Mouse (Mus musculus): ENCODE measurements at regions not wholly inside any gene's neighbourhood (a gene's known extent, or its start where the extent isn't known, plus 50 kb on each side); places are given as distances from the start of the nearest gene placed in this dataset.

- TF ChIP-seq CHD2 (IDR thresholded peaks at IDR 0.05; ENCODE audit: low read depth, low read length): no peak
- no peak for TF ChIP-seq MAFK (IDR thresholded peaks at IDR 0.05; ENCODE audit: insufficient read depth, low read depth, low read length)
- TF ChIP-seq ZNF384 (IDR thresholded peaks at IDR 0.05; ENCODE audit: low read depth, low read length): no peak
- Histone ChIP-seq H3K36me3 (ENCODE audit: control insufficient read depth, insufficient read depth, low read length, poor library complexity, severe bottlenecking) (no peaks in the 10 kb centered on the region), H3K27ac (ENCODE audit: insufficient read depth, low read depth, low read length, poor library complexity, severe bottlenecking) (no peak overlapping the region), H3K9me3 (ENCODE audit: control insufficient read depth, insufficient read depth, low read depth, low read length) (no peaks in the 10 kb centered on the region), H3K4me1 (ENCODE audit: control insufficient read depth in 2 of 2, insufficient read depth in 2 of 2, low read length in 2 of 2, poor library complexity in 1 of 2) (no peaks in the 10 kb centered on the region), H3K9ac (ENCODE audit: insufficient read depth, low read depth, low read length, poor library complexity, severe bottlenecking) (no peak overlapping the region), H3K4me3 (ENCODE audit: insufficient read depth in 1 of 2, low read depth in 1 of 2, low read length in 2 of 2, poor library complexity in 1 of 2, severe bottlenecking in 1 of 2) (no peak overlapping the region)
- DNase-seq (ENCODE audit: low read depth, low spot score): no peak
- in situ Hi-C loops (cut with MboI; ENCODE audit: low sequenced_read_pairs in 2 of 2, unreplicated experiment in 2 of 2): loop anchor here in 1 of 2 experiments (25.0 kb wide), 1 partner anchor 1131 kb away; no protein-coding TSS in a partner anchor
Measured at GRCm38 (mm10) chr10:91881521-91882228, 700.6 kb upstream of the Tmpo start.

GRCm38 (mm10) chr10:91875450-91875849 lies 694.3 kb upstream of the Tmpo start:
- Histone ChIP-seq H3K9ac (ENCODE audit: insufficient read depth, low read depth, low read length, poor library complexity, severe bottlenecking) (no peak overlapping the region), H3K4me1 (ENCODE audit: control insufficient read depth in 2 of 2, insufficient read depth in 2 of 2, low read length in 2 of 2, poor library complexity in 1 of 2) (no peaks in the 10 kb centered on the region), H3K4me3 (ENCODE audit: insufficient read depth in 1 of 2, low read depth in 1 of 2, low read length in 2 of 2, poor library complexity in 1 of 2, severe bottlenecking in 1 of 2) (no peak overlapping the region), H3K9me3 (ENCODE audit: control insufficient read depth, insufficient read depth, low read depth, low read length) (no peaks in the 10 kb centered on the region), H3K36me3 (ENCODE audit: control insufficient read depth, insufficient read depth, low read length, poor library complexity, severe bottlenecking) (no peaks in the 10 kb centered on the region), H3K27ac (ENCODE audit: insufficient read depth, low read depth, low read length, poor library complexity, severe bottlenecking) (no peak overlapping the region)
- in situ Hi-C loops (cut with MboI; ENCODE audit: low sequenced_read_pairs in 2 of 2, unreplicated experiment in 2 of 2): loop anchor here in 1 of 2 experiments (25.0 kb wide), 1 partner anchor 1137 kb away; no protein-coding TSS in a partner anchor
- no peak for TF ChIP-seq HCFC1 (IDR thresholded peaks at IDR 0.05; ENCODE audit: borderline replicate concordance, insufficient read depth, low read length)
- no peak for TF ChIP-seq CHD2 (IDR thresholded peaks at IDR 0.05; ENCODE audit: low read depth, low read length)
- no peak for TF ChIP-seq MAFK (IDR thresholded peaks at IDR 0.05; ENCODE audit: insufficient read depth, low read depth, low read length)
- TF ChIP-seq ZC3H11A (IDR thresholded peaks at IDR 0.05; ENCODE audit: borderline replicate concordance, low read depth, low read length): no peak
- no peak for TF ChIP-seq ZNF384 (IDR thresholded peaks at IDR 0.05; ENCODE audit: low read depth, low read length)
- DNase-seq (ENCODE audit: low read depth, low spot score): no peak

- DNase-seq (ENCODE audit: low read depth, low spot score): no peak
- no peak for TF ChIP-seq ZNF384 (IDR thresholded peaks at IDR 0.05; ENCODE audit: low read depth, low read length)
- TF ChIP-seq ZC3H11A (IDR thresholded peaks at IDR 0.05; ENCODE audit: borderline replicate concordance, low read depth, low read length): no peak
- no peak for TF ChIP-seq MAFK (IDR thresholded peaks at IDR 0.05; ENCODE audit: insufficient read depth, low read depth, low read length)
- no peak for TF ChIP-seq HCFC1 (IDR thresholded peaks at IDR 0.05; ENCODE audit: borderline replicate concordance, insufficient read depth, low read length)
- TF ChIP-seq CHD2 (IDR thresholded peaks at IDR 0.05; ENCODE audit: low read depth, low read length): no peak
- H3K4me3 ChIP-seq (ENCODE audit: insufficient read depth in 1 of 2, low read depth in 1 of 2, low read length in 2 of 2, poor library complexity in 1 of 2, severe bottlenecking in 1 of 2): no peak overlapping the region
- in situ Hi-C loops (cut with MboI; ENCODE audit: low sequenced_read_pairs in 2 of 2, unreplicated experiment in 2 of 2): no loop called here
- H3K27ac ChIP-seq (ENCODE audit: insufficient read depth, low read depth, low read length, poor library complexity, severe bottlenecking): no peak overlapping the region
- H3K36me3 ChIP-seq (ENCODE audit: control insufficient read depth, insufficient read depth, low read length, poor library complexity, severe bottlenecking): no peaks in the 10 kb centered on the region
- no peak overlapping the region for H3K9ac ChIP-seq (ENCODE audit: insufficient read depth, low read depth, low read length, poor library complexity, severe bottlenecking)
- H3K9me3 ChIP-seq (ENCODE audit: control insufficient read depth, insufficient read depth, low read depth, low read length): no peaks in the 10 kb centered on the region
- no peaks in the 10 kb centered on the region for H3K4me1 ChIP-seq (ENCODE audit: control insufficient read depth in 2 of 2, insufficient read depth in 2 of 2, low read length in 2 of 2, poor library complexity in 1 of 2)
Measured at GRCm38 (mm10) chr10:91871244-91871643, 690.1 kb upstream of the Tmpo start.

GRCm38 (mm10) chr10:91858711-91859595 lies 677.8 kb upstream of the Tmpo start:
- H3K4me3 ChIP-seq (ENCODE audit: insufficient read depth in 1 of 2, low read depth in 1 of 2, low read length in 2 of 2, poor library complexity in 1 of 2, severe bottlenecking in 1 of 2): no peak overlapping the region
- no peak overlapping the region for H3K27ac ChIP-seq (ENCODE audit: insufficient read depth, low read depth, low read length, poor library complexity, severe bottlenecking)
- H3K4me1 ChIP-seq (ENCODE audit: control insufficient read depth in 2 of 2, insufficient read depth in 2 of 2, low read length in 2 of 2, poor library complexity in 1 of 2): no peaks in the 10 kb centered on the region
- TF ChIP-seq MAFK (IDR thresholded peaks at IDR 0.05; ENCODE audit: insufficient read depth, low read depth, low read length) (no peak), ZC3H11A (IDR thresholded peaks at IDR 0.05; ENCODE audit: borderline replicate concordance, low read depth, low read length) (no peak), CHD2 (IDR thresholded peaks at IDR 0.05; ENCODE audit: low read depth, low read length) (no peak), HCFC1 (IDR thresholded peaks at IDR 0.05; ENCODE audit: borderline replicate concordance, insufficient read depth, low read length) (no peak), ZNF384 (IDR thresholded peaks at IDR 0.05; ENCODE audit: low read depth, low read length) (no peak)
- H3K9me3 ChIP-seq (ENCODE audit: control insufficient read depth, insufficient read depth, low read depth, low read length): no peaks in the 10 kb centered on the region
- DNase-seq (ENCODE audit: low read depth, low spot score): no peak
- no peaks in the 10 kb centered on the region for H3K36me3 ChIP-seq (ENCODE audit: control insufficient read depth, insufficient read depth, low read length, poor library complexity, severe bottlenecking)
- H3K9ac ChIP-seq (ENCODE audit: insufficient read depth, low read depth, low read length, poor library complexity, severe bottlenecking): no peak overlapping the region
- in situ Hi-C loops (cut with MboI; ENCODE audit: low sequenced_read_pairs in 2 of 2, unreplicated experiment in 2 of 2): no loop called here

Data from ES-E14 (cell line).